Mouse (Mus musculus) CH12.LX (cell line): ENCODE data around the gene Ldb3.

Experiments used
- CHD1 ChIP-seq: IDR thresholded peaks from 2 replicates; pipeline ENCODE4 v1.6.1; 2012; ENCODE audit warnings: low read depth, low read length, improper control_type of control experiment, inconsistent platforms
- CTCF ChIP-seq, 2 experiments: IDR thresholded peaks in 1 of 2; conservative IDR thresholded peaks in 1 of 2; 2 replicates each; pipeline ENCODE4 v1.5.1; 2011 to 2012; ENCODE audit warnings: low read depth in 2 of 2, low read length in 2 of 2, improper control_type of control experiment in 1 of 2, inconsistent platforms in 1 of 2, mild to moderate bottlenecking in 1 of 2, moderate library complexity in 1 of 2
- E2F4 ChIP-seq: IDR thresholded peaks from 2 replicates; pipeline ENCODE4 v1.6.1; 2011; ENCODE audit warnings: low read depth, low read length, improper control_type of control experiment; ENCODE audit not compliant: insufficient replicate concordance
- EP300 ChIP-seq: IDR thresholded peaks from 2 replicates; pipeline ENCODE4 v1.6.1; 2011; ENCODE audit warnings: low read length, improper control_type of control experiment
- KAT2A ChIP-seq: IDR thresholded peaks from 2 replicates; pipeline ENCODE4 v1.6.1; 2012; ENCODE audit warnings: low read length, improper control_type of control experiment, inconsistent platforms; ENCODE audit not compliant: insufficient replicate concordance
- MEF2A ChIP-seq: IDR thresholded peaks from 2 replicates; pipeline ENCODE4 v1.6.1; 2014; ENCODE audit warnings: low read depth, mild to moderate bottlenecking, inconsistent platforms, low read length, improper control_type of control experiment, borderline replicate concordance
- NELFE ChIP-seq: IDR thresholded peaks from 2 replicates; pipeline ENCODE4 v1.6.1; 2011; ENCODE audit warnings: low read depth, low read length, improper control_type of control experiment
- POLR2A ChIP-seq: IDR thresholded peaks from 2 replicates; pipeline ENCODE4 v1.6.1; 2011; ENCODE audit warnings: low read depth, mild to moderate bottlenecking, improper control_type of control experiment, low read length
- POLR2AphosphoS2 ChIP-seq: IDR thresholded peaks from 2 replicates; pipeline ENCODE4 v1.6.1; 2011; ENCODE audit warnings: low read depth, low read length, improper control_type of control experiment
- RAD21 ChIP-seq: IDR thresholded peaks from 2 replicates; pipeline ENCODE4 v1.6.1; 2011; ENCODE audit warnings: low read depth, mild to moderate bottlenecking, low read length, improper control_type of control experiment, moderate library complexity
- SMC3 ChIP-seq: IDR thresholded peaks from 2 replicates; pipeline ENCODE4 v1.6.1; 2011; ENCODE audit warnings: low read depth, low read length, improper control_type of control experiment
- TBP ChIP-seq: conservative IDR thresholded peaks from 2 replicates; pipeline ENCODE4 v1.6.1; 2011; ENCODE audit warnings: low read depth, low read length, improper control_type of control experiment
- ZC3H11A ChIP-seq: IDR thresholded peaks from 2 replicates; pipeline ENCODE4 v1.6.1; 2012; ENCODE audit warnings: low read depth, mild to moderate bottlenecking, inconsistent platforms, low read length, improper control_type of control experiment
- ZNF384 ChIP-seq: IDR thresholded peaks from 2 replicates; pipeline ENCODE4 v1.6.1; 2012; ENCODE audit warnings: low read depth, low read length, improper control_type of control experiment, inconsistent platforms

GRCm38 (mm10) chr14:34503759-34504158 is 84.7 kb downstream of the Ldb3 start:
- no peak for TF ChIP-seq CTCF (conservative IDR thresholded peaks at IDR 0.05 in 1 of 2, IDR thresholded peaks at IDR 0.05 in 1 of 2; ENCODE audit: low read depth in 2 of 2, low read length in 2 of 2)
- TF ChIP-seq CHD1, result no peak
- no peak for TF ChIP-seq POLR2A
- no peak for TF ChIP-seq EP300
- TF ChIP-seq SMC3, result no peak
- no peak for TF ChIP-seq E2F4
- TF ChIP-seq ZC3H11A, result no peak
- no peak for TF ChIP-seq POLR2AphosphoS2
- no peak for TF ChIP-seq MEF2A
- no peak for TF ChIP-seq NELFE
- TF ChIP-seq ZNF384, result no peak
- TF ChIP-seq TBP, result no peak
- TF ChIP-seq KAT2A, result no peak
- no peak for TF ChIP-seq RAD21
